In genomic region chr3:60601686-60602085, GRCm38 (mm10) we compare ENCODE assay signal across 7 mouse cellular contexts.
A peak's percentile ranks its signal among the peaks of the same experiment; 100 is the strongest.
DNase-seq lines count a peak whose midpoint lies in the region; ATAC-seq and TF ChIP-seq lines count a peak whose summit lies in the region.

No protein-coding gene starts in this region.

- 23% methylated on average over 4 of the region's 4 CpGs for WGBS in hindbrain, postnatal 0 days
- 29% methylated on average over 4 of the region's 4 CpGs for WGBS in midbrain, embryonic 10.5 days
- 16% methylated on average over 4 of the region's 4 CpGs for WGBS in small intestine, adult 2 months

- H3K36me3 ChIP-seq in hindbrain, postnatal 0 days (ENCODE audit: insufficient read depth, low read length) = no peaks in the 10 kb centered on the region
- H3K36me3 ChIP-seq in midbrain, embryonic 10.5 days = no peaks in the 10 kb centered on the region; the same call in 1 of the 2 replicates
- peaks cover 17% of the 10 kb centered on the region for H3K36me3 ChIP-seq in small intestine, adult 2 months (ENCODE audit: control insufficient read depth, insufficient read depth, low read length)

- H3K4me1 ChIP-seq in hindbrain, postnatal 0 days (ENCODE audit: insufficient read depth, low read length) = no peaks in the 10 kb centered on the region
- no peaks in the 10 kb centered on the region for H3K4me1 ChIP-seq in midbrain, embryonic 10.5 days
- no peaks in the 10 kb centered on the region; the same call in 1 of the 2 replicates for H3K4me1 ChIP-seq in small intestine, adult 2 months (ENCODE audit: control insufficient read depth, insufficient read depth, insufficient read length, low read length)

- no peak overlapping the region for H3K27ac ChIP-seq in hindbrain, postnatal 0 days
- H3K27ac ChIP-seq in midbrain, embryonic 10.5 days (replicated peaks) = no peak overlapping the region
- no peak overlapping the region for H3K27ac ChIP-seq in small intestine, adult 2 months (ENCODE audit: insufficient read depth, low read depth, low read length)

- TF ChIP-seq POLR2A in small intestine, adult 2 months (IDR thresholded peaks at IDR 0.05; ENCODE audit: low read depth, low read length) = no peak

- H3K4me3 ChIP-seq in hindbrain, postnatal 0 days (ENCODE audit: low read length) = no peak overlapping the region
- H3K4me3 ChIP-seq in midbrain, embryonic 10.5 days = no peak overlapping the region
- no peak overlapping the region for H3K4me3 ChIP-seq in small intestine, adult 2 months (ENCODE audit: low read depth, low read length)

- peak; percentile 87 for TF ChIP-seq CTCF in hindbrain, postnatal 0 days (IDR thresholded peaks at IDR 0.05; ENCODE audit: low read depth)
- TF ChIP-seq CTCF in small intestine, adult 2 months (IDR thresholded peaks at IDR 0.05; ENCODE audit: extremely low read depth, insufficient read length, insufficient replicate concordance, low read depth, low read length) = peak; percentile 74; the same call in 1 of the 2 replicates

- no peak overlapping the region for H3K9ac ChIP-seq in hindbrain, postnatal 0 days (replicated peaks; ENCODE audit: low read length)

- peak; percentile 63; the same call in 1 of the 2 replicates for ATAC-seq in hindbrain, postnatal 0 days

- no peak overlapping the region for H3K4me2 ChIP-seq in hindbrain, postnatal 0 days (ENCODE audit: low read depth, low read length)

- H3K27me3 ChIP-seq in hindbrain, postnatal 0 days (ENCODE audit: insufficient read depth, low read length) = no peaks in the 10 kb centered on the region
- no peaks in the 10 kb centered on the region for H3K27me3 ChIP-seq in midbrain, embryonic 10.5 days (ENCODE audit: low read depth, poor library complexity, severe bottlenecking)
- H3K27me3 ChIP-seq in small intestine, adult 2 months (ENCODE audit: control insufficient read depth, insufficient read depth, low read length) = no peaks in the 10 kb centered on the region

- peak; percentile 55 for DNase-seq in R1 (ENCODE audit: low read depth, low spot score)
- peak; percentile 84 for DNase-seq in cerebellum, adult 8-10 months
- DNase-seq in frontal cortex, adult 2 months (ENCODE audit: extremely low spot score in 1 of 2, low spot score in 1 of 2) = peak; percentile 42 to 87
- DNase-seq in hindbrain, postnatal 0 days (ENCODE audit: low spot score) = peak; percentile 82
- DNase-seq in left cerebral cortex, adult 11 months (ENCODE audit: low spot score) = peak; percentile 69
- peak; percentile 71 for DNase-seq in midbrain, embryonic 10.5 days (ENCODE audit: low spot score)

- no peaks in the 10 kb centered on the region for H3K9me3 ChIP-seq in hindbrain, postnatal 0 days (ENCODE audit: low read length)
- H3K9me3 ChIP-seq in midbrain, embryonic 10.5 days (replicated peaks) = no peaks in the 10 kb centered on the region
